Mouse (Mus musculus): Measurements from ENCODE around the gene Fndc3b. TPM values are rescaled to one million over a fixed set of nuclear protein-coding genes. Genes with fewer than 3 reads are reported as not detected.

The Fndc3b gene
- polyA plus RNA-seq, 1 experiment = 5.0 TPM

- TF ChIP-seq CTCF (IDR thresholded peaks at IDR 0.05; ENCODE audit: control insufficient read depth, insufficient read depth, insufficient replicate concordance, low read depth, low read length) (no peak), POLR2A (IDR thresholded peaks at IDR 0.05; ENCODE audit: control insufficient read depth, low read depth, low read length) (no peak)
- Histone ChIP-seq H3K4me1 (ENCODE audit: control insufficient read depth, insufficient read depth, low read length) (peaks cover 2% of the 10 kb centered on the region), H3K27ac (ENCODE audit: control insufficient read depth, insufficient read depth, low read depth, low read length) (no peak overlapping the region), H3K36me3 (ENCODE audit: control insufficient read depth, insufficient read depth, low read length) (no peaks in the 10 kb centered on the region), H3K27me3 (ENCODE audit: control insufficient read depth, insufficient read depth, low read length) (no peaks in the 10 kb centered on the region), H3K4me3 (ENCODE audit: control insufficient read depth, low read depth, low read length) (no peak overlapping the region)
Measured at GRCm38 (mm10) chr3:27523176-27523936, 187.8 kb downstream of the Fndc3b start.

DNA sequence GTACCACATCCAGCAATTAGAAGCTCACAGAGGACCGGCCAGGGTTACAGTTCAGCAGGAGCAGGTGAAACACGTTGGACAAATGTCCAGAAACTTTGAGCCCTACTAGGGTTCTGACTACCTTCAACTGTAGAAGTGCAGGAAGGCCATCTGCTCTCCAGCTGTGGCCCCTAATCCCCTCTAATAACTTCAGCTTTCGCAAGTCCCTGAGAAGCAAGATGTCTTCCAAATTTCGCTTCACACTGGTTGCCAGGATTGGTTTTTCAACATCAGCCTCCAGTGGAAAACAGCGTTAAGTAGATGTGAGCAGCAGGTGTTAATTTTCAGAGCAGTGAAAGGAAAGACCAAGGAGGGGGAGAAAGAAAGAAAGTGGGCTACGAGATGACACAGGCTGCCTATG, 190.7 kb downstream of the Fndc3b start:
- TF ChIP-seq CTCF (IDR thresholded peaks at IDR 0.05; ENCODE audit: control insufficient read depth, insufficient read depth, insufficient replicate concordance, low read depth, low read length) = no peak
- no peak for TF ChIP-seq POLR2A (IDR thresholded peaks at IDR 0.05; ENCODE audit: control insufficient read depth, low read depth, low read length)
- Histone ChIP-seq H3K4me1 (ENCODE audit: control insufficient read depth, insufficient read depth, low read length) (peaks cover 2% of the 10 kb centered on the region), H3K27ac (ENCODE audit: control insufficient read depth, insufficient read depth, low read depth, low read length) (no peak overlapping the region), H3K36me3 (ENCODE audit: control insufficient read depth, insufficient read depth, low read length) (no peaks in the 10 kb centered on the region), H3K27me3 (ENCODE audit: control insufficient read depth, insufficient read depth, low read length) (no peaks in the 10 kb centered on the region), H3K4me3 (ENCODE audit: control insufficient read depth, low read depth, low read length) (no peak overlapping the region)

DNA sequence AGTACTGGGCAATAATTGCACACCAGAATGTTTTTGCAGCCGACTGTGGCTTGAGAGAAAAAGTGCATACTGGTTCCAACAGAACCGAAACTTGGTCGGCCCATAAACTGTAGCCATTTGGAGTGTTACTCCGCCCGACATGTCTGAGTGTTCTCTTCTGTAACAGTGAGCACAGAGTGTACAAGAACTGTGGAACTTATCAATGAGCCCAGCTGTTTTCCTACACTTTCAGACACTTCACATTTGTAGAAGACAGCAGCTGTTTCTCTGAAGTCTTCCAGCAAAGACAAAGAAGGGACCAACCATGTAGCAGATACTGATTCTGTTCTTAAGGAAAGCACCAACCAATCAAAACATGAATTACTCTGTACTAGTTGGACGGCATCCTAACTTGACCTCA, 191.6 kb downstream of the Fndc3b start:
- no peaks in the 10 kb centered on the region for H3K27me3 ChIP-seq (ENCODE audit: control insufficient read depth, insufficient read depth, low read length)

GRCm38 (mm10) chr3:27518935-27519334, 192.2 kb downstream of the Fndc3b start:
- Histone ChIP-seq H3K36me3 (ENCODE audit: control insufficient read depth, insufficient read depth, low read length) (no peaks in the 10 kb centered on the region), H3K27ac (ENCODE audit: control insufficient read depth, insufficient read depth, low read depth, low read length) (peak overlapping the region; percentile 30; the same call in 1 of the 2 replicates), H3K4me1 (ENCODE audit: control insufficient read depth, insufficient read depth, low read length) (peaks cover 2% of the 10 kb centered on the region), H3K4me3 (ENCODE audit: control insufficient read depth, low read depth, low read length) (no peak overlapping the region), H3K27me3 (ENCODE audit: control insufficient read depth, insufficient read depth, low read length) (no peaks in the 10 kb centered on the region)
- TF ChIP-seq POLR2A (IDR thresholded peaks at IDR 0.05; ENCODE audit: control insufficient read depth, low read depth, low read length) (no peak), CTCF (IDR thresholded peaks at IDR 0.05; ENCODE audit: control insufficient read depth, insufficient read depth, insufficient replicate concordance, low read depth, low read length) (no peak)

More for the DNA sequence above, 191.6 kb downstream of the Fndc3b start:
- Histone ChIP-seq H3K36me3 (ENCODE audit: control insufficient read depth, insufficient read depth, low read length) (no peaks in the 10 kb centered on the region), H3K4me3 (ENCODE audit: control insufficient read depth, low read depth, low read length) (no peak overlapping the region), H3K4me1 (ENCODE audit: control insufficient read depth, insufficient read depth, low read length) (peaks cover 2% of the 10 kb centered on the region), H3K27ac (ENCODE audit: control insufficient read depth, insufficient read depth, low read depth, low read length) (no peak overlapping the region; the same call in 1 of the 2 replicates)
- TF ChIP-seq CTCF (IDR thresholded peaks at IDR 0.05; ENCODE audit: control insufficient read depth, insufficient read depth, insufficient replicate concordance, low read depth, low read length) = no peak
- no peak for TF ChIP-seq POLR2A (IDR thresholded peaks at IDR 0.05; ENCODE audit: control insufficient read depth, low read depth, low read length)

DNA sequence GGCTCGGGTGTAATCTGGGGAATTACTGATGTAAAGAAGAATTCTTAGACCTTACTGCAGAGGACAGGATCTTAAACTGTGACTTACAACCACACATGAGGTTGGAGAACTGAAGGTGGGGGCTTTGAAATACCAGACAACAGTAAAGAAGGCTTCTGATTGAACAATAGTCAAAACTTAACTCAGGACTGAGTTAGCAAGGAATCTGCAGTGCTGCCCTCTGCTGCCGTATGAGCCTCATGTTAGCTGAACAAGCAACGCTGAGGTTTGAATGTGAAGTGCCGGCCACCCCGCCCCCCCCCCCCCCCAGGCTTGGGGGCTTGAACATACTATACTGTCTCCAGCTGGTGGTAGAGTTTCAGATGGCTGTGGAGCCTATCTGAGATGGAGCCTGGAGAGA, 194.6 kb downstream of the Fndc3b start:
- no peaks in the 10 kb centered on the region for H3K27me3 ChIP-seq (ENCODE audit: control insufficient read depth, insufficient read depth, low read length)
- TF ChIP-seq POLR2A (IDR thresholded peaks at IDR 0.05; ENCODE audit: control insufficient read depth, low read depth, low read length) = no peak
- no peak for TF ChIP-seq CTCF (IDR thresholded peaks at IDR 0.05; ENCODE audit: control insufficient read depth, insufficient read depth, insufficient replicate concordance, low read depth, low read length)
- H3K4me3 ChIP-seq (ENCODE audit: control insufficient read depth, low read depth, low read length) = no peak overlapping the region
- no peak overlapping the region for H3K27ac ChIP-seq (ENCODE audit: control insufficient read depth, insufficient read depth, low read depth, low read length)
- no peaks in the 10 kb centered on the region for H3K36me3 ChIP-seq (ENCODE audit: control insufficient read depth, insufficient read depth, low read length)
- peaks cover 2% of the 10 kb centered on the region for H3K4me1 ChIP-seq (ENCODE audit: control insufficient read depth, insufficient read depth, low read length)

DNA sequence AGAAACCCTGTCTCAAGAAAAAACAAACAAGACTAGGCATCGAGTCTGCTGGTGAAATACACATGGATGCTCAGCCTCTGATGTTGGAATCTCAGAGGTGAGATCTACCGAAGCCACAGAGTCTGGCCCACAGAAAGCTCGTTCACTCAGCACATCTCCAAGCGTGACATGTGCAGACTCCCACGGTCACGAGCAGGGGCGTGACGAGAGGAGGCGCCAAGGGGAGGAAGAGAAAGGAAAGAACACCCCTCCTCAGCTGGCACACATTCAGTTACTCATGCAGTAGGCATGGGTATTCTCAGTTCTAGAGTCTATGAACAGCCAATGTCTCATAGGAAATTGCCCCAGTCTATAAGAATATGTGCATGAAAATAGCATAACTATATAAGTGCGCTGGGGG, 199.3 kb downstream of the Fndc3b start:
- no peaks in the 10 kb centered on the region for H3K36me3 ChIP-seq (ENCODE audit: control insufficient read depth, insufficient read depth, low read length)
- no peaks in the 10 kb centered on the region for H3K4me1 ChIP-seq (ENCODE audit: control insufficient read depth, insufficient read depth, low read length)
- no peak for TF ChIP-seq POLR2A (IDR thresholded peaks at IDR 0.05; ENCODE audit: control insufficient read depth, low read depth, low read length)
- H3K4me3 ChIP-seq (ENCODE audit: control insufficient read depth, low read depth, low read length) = no peak overlapping the region
- no peaks in the 10 kb centered on the region for H3K27me3 ChIP-seq (ENCODE audit: control insufficient read depth, insufficient read depth, low read length)
- H3K27ac ChIP-seq (ENCODE audit: control insufficient read depth, insufficient read depth, low read depth, low read length) = no peak overlapping the region

DNA sequence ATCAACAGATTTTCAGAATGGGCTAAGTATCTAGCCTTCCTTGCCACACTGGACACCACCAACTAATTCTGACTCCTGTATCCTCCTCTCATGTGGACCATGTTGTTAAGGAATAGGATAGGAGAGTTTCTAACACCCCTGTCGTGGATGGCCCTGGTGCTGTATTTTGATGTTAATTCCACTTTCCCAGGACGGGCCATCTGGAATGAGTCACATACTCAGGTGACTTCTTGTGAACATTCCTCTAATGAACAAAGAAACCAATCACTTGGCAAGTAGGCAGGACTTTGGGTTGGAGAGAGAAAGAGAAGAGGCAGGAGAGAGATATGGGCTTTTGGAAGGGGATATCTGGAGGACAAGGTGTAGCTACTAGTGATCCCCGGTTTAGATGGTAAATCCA, 204.2 kb downstream of the Fndc3b start:
- H3K4me3 ChIP-seq (ENCODE audit: control insufficient read depth, low read depth, low read length) = no peak overlapping the region
- no peaks in the 10 kb centered on the region for H3K27me3 ChIP-seq (ENCODE audit: control insufficient read depth, insufficient read depth, low read length)
- H3K4me1 ChIP-seq (ENCODE audit: control insufficient read depth, insufficient read depth, low read length) = no peaks in the 10 kb centered on the region
- no peak overlapping the region for H3K27ac ChIP-seq (ENCODE audit: control insufficient read depth, insufficient read depth, low read depth, low read length)
- H3K36me3 ChIP-seq (ENCODE audit: control insufficient read depth, insufficient read depth, low read length) = no peaks in the 10 kb centered on the region
- TF ChIP-seq CTCF (IDR thresholded peaks at IDR 0.05; ENCODE audit: control insufficient read depth, insufficient read depth, insufficient replicate concordance, low read depth, low read length) (no peak), POLR2A (IDR thresholded peaks at IDR 0.05; ENCODE audit: control insufficient read depth, low read depth, low read length) (no peak)
